Mouse (Mus musculus): ENCODE data around the gene Coa3. TPM values are rescaled to one million over a fixed set of nuclear protein-coding genes. Genes with fewer than 3 reads are reported as not detected.

Gene Coa3
- total RNA-seq, 2 experiments from 2014 or later: 102 to 103 TPM

Other genes with a start within 250 kb of the Coa3 start
- 1 to 10 TPM; 6.9 to 8.6 TPM for gene Naglu, start 209.1 kb downstream of the Coa3 start, total RNA-seq (2021)
- gene Hsd17b1, start 200.7 kb downstream of the Coa3 start, total RNA-seq (2021): 1 to 10 TPM in 1 of 2 experiments, under 1 TPM in 1; 0.66 to 1.5 TPM
- gene Coasy, start 196.5 kb downstream of the Coa3 start, total RNA-seq (2021): 10 to 100 TPM; 24.5 to 25.7 TPM
- gene Mlx, start 191.8 kb downstream of the Coa3 start, total RNA-seq (2021): 10 to 100 TPM; 41.6 to 44.3 TPM
- gene Psmc3ip, start 183.7 kb downstream of the Coa3 start, total RNA-seq (2021): 1 to 10 TPM; 3.4 to 5.4 TPM
- gene Retreg3, start 159.2 kb downstream of the Coa3 start, total RNA-seq (2021): 10 to 100 TPM; 57.2 to 58.1 TPM
- gene Tubg1, start 159.2 kb downstream of the Coa3 start, total RNA-seq (2021): 10 to 100 TPM; 43.7 to 46.5 TPM
- gene Tubg2, start 123.2 kb downstream of the Coa3 start, total RNA-seq (2021): 10 to 100 TPM; 40.2 to 42.7 TPM
- 100 to 1,000 TPM; 154 to 162 TPM for gene Cntnap1, start 108.6 kb downstream of the Coa3 start, total RNA-seq (2021)
- gene Plekhh3, start 107.8 kb downstream of the Coa3 start, total RNA-seq (2021): 10 to 100 TPM; 15.0 to 15.3 TPM
- gene Ccr10, start 103.7 kb downstream of the Coa3 start, total RNA-seq (2021): under 1 TPM in 1 of 2 experiments, not detected in 1; 0.18 TPM
- 10 to 100 TPM; 79.0 to 84.0 TPM for gene Ezh1, start 52.7 kb downstream of the Coa3 start, total RNA-seq (2021)
- gene Ramp2, start 33.1 kb downstream of the Coa3 start, total RNA-seq (2021): 10 to 100 TPM; 62.2 to 72.8 TPM
- 10 to 100 TPM; 61.8 to 65.6 TPM for gene Vps25, start 25.4 kb downstream of the Coa3 start, total RNA-seq (2021)
- 10 to 100 TPM in 1 of 2 experiments, 1 to 10 TPM in 1; 9.8 to 10.4 TPM for gene Wnk4, start 18.5 kb downstream of the Coa3 start, total RNA-seq (2021)
- under 1 TPM; 0.30 to 0.47 TPM for gene Cntd1, start 102 bp downstream of the Coa3 start, total RNA-seq (2021)
- gene Becn1, start 23.2 kb upstream of the Coa3 start, total RNA-seq (2021): 100 to 1,000 TPM; 211 to 217 TPM
- gene Psme3, start 37.1 kb upstream of the Coa3 start, total RNA-seq (2021): 100 to 1,000 TPM; 118 to 127 TPM
- 1 to 10 TPM; 6.3 to 7.0 TPM for gene Aoc2, start 45.9 kb upstream of the Coa3 start, total RNA-seq (2021)
- gene Aoc3, start 51.5 kb upstream of the Coa3 start, total RNA-seq (2021): under 1 TPM; 0.36 to 0.47 TPM
- gene G6pc, start 88.4 kb upstream of the Coa3 start, total RNA-seq (2021): not detected
- 10 to 100 TPM; 45.9 to 51.1 TPM for gene Aarsd1, start 138.5 kb upstream of the Coa3 start, total RNA-seq (2021)
- gene Gm27029, start 145.7 kb upstream of the Coa3 start, total RNA-seq (2021): 1 to 10 TPM; 6.3 to 6.4 TPM
- 10 to 100 TPM; 36.5 to 36.8 TPM for gene Rundc1, start 146.0 kb upstream of the Coa3 start, total RNA-seq (2021)
- gene Ptges3l, start 146.2 kb upstream of the Coa3 start, total RNA-seq (2021): 1 to 10 TPM in 1 of 2 experiments, under 1 TPM in 1; 0.99 to 2.0 TPM
- gene Rpl27, start 163.2 kb upstream of the Coa3 start, total RNA-seq (2021): 10 to 100 TPM; 40.7 to 42.5 TPM
- 1 to 10 TPM; 2.4 to 2.7 TPM for gene Ifi35, start 169.3 kb upstream of the Coa3 start, total RNA-seq (2021)
- gene Rnd2, start 185.9 kb upstream of the Coa3 start, total RNA-seq (2021): 100 to 1,000 TPM; 111 to 120 TPM
- 10 to 100 TPM; 32.1 to 33.8 TPM for gene Vat1, start 187.1 kb upstream of the Coa3 start, total RNA-seq (2021)

Data from layer of hippocampus, adult 18-20 months (tissue).